Mouse (Mus musculus) lung, embryonic 14.5 days (tissue): ENCODE measurements at regions not wholly inside any gene's neighbourhood (a gene's known extent, or its start where the extent isn't known, plus 50 kb on each side); places are given as distances from the start of the nearest gene placed in this dataset.
A peak's percentile ranks its signal among the peaks of the same experiment; 100 is the strongest.
"Not testable (repeated sequence)": the region's sequence is repeated elsewhere in the genome, so short reads cannot be mapped to it uniquely, and the experiment has no call there.

Experiments
- ATAC-seq: fragments of 200-750 bp; cut with Nextera tagmentation; 2 replicates; pipeline ENCODE4 v1.8.0; 2017; ENCODE audit warnings: mild to moderate bottlenecking, moderate TSS enrichment, moderate library complexity; ENCODE audit not compliant: insufficient read depth
- DNase-seq: peaks from one replicate; pipeline ENCODE4 v3.0.0-alpha.2; 2015
- H3K27ac ChIP-seq: fragments of 300-500 bp; sonication (generic); 2 replicates; pipeline ENCODE4 v1.5.1; 2014; ENCODE audit warnings: low read depth, mild to moderate bottlenecking, moderate library complexity
- H3K27me3 ChIP-seq: fragments of 300-500 bp; sonication (generic); 2 replicates; pipeline ENCODE4 v1.6.1; 2014; ENCODE audit warnings: low read length, control low read depth; ENCODE audit not compliant: insufficient read depth
- H3K36me3 ChIP-seq: fragments of 300-500 bp; sonication (generic); 2 replicates; pipeline ENCODE4 v1.6.1; 2014; ENCODE audit warnings: control low read depth; ENCODE audit not compliant: insufficient read depth
- H3K4me1 ChIP-seq: fragments of 300-500 bp; sonication (generic); 2 replicates; pipeline ENCODE4 v1.6.1; 2014; ENCODE audit warnings: antibody characterized with exemption, control low read depth; ENCODE audit not compliant: insufficient read depth
- H3K4me2 ChIP-seq: fragments of 300-500 bp; sonication (generic); 2 replicates; pipeline ENCODE4 v1.6.1; 2014; ENCODE audit warnings: mild to moderate bottlenecking
- H3K4me3 ChIP-seq: fragments of 300-500 bp; sonication (generic); 2 replicates; pipeline ENCODE4 v1.5.1; 2014; ENCODE audit warnings: low read depth, low read length
- H3K9ac ChIP-seq: fragments of 300-500 bp; sonication (generic); 2 replicates; pipeline ENCODE4 v1.6.1; 2014
- H3K9me3 ChIP-seq: fragments of 300-500 bp; sonication (generic); 2 replicates; pipeline ENCODE4 v1.6.1; 2016; ENCODE audit warnings: low read depth, low read length, control low read depth
- CTCF ChIP-seq: IDR thresholded peaks from 2 replicates; pipeline ENCODE4 v1.5.1; 2016; ENCODE audit warnings: antibody characterized with exemption, low read depth
- WGBS: fragments of 180-500 bp; shearing (Covaris S2); extraction: QIAGEN DNeasy Blood & Tissue Kit; methylation state at CpG from one replicate; pipeline ENCODE4 v1.1.7; 2014; 5-methylcytosine and 5-hydroxymethylcytosine counted together

DNA sequence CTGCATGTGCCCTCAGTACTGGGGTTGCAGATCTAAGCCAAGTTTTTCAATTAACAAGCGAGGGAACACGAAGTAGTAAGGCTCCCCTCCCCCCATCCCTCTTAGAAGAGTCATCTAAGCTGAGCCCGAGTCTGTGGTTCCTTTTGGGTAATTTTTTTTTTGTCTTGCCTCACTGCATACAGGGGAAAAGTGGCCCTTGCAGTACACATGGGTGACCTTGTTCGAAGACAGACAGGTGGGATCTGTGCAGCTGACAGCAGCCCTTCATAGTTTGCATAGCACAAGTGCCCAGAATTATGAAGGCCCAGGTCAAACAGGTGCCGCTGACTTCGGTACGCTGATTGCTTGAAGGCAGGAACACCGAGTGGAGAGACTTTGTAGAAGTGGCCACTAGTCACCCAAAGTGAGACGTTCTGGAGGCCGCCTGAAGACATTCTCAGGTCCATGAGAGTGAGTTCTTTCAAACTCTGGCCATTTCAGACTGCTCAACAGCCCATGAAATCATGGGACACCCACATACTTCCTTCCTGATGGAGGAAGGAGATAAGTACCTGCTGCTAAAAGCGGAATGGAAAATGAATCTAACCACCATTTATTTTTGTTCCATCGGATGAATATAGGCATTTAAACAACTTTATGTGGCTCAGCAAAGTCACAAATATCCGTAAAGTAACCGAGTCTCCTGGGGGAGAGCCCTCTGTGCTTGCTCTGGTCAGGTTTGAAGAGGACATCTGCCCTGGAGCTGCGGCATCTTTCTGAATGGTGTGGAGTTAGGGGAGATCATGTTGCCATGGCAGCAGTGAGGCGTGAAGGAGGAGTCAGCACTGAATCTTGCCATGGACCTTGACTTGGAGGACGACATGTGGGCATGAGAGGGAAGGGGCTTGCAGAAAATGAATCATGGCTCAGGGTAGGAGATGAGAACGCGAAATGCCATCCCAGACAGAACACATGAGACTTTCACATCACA, 79.8 kb upstream of the Rpl34 start:
- H3K4me3 ChIP-seq, result no peak overlapping the region
- no peaks in the 10 kb centered on the region for H3K36me3 ChIP-seq
- no peaks in the 10 kb centered on the region for H3K27me3 ChIP-seq
- H3K4me1 ChIP-seq, result no peaks in the 10 kb centered on the region
- no peak overlapping the region for H3K9ac ChIP-seq
- WGBS, result 58% methylated on average over 19 of the region's 19 CpGs
- H3K27ac ChIP-seq, result no peak overlapping the region
- ATAC-seq, result no peak
- H3K4me2 ChIP-seq, result no peak overlapping the region
- no peak for TF ChIP-seq CTCF
- H3K9me3 ChIP-seq, result no peaks in the 10 kb centered on the region
- no peak for DNase-seq

DNA sequence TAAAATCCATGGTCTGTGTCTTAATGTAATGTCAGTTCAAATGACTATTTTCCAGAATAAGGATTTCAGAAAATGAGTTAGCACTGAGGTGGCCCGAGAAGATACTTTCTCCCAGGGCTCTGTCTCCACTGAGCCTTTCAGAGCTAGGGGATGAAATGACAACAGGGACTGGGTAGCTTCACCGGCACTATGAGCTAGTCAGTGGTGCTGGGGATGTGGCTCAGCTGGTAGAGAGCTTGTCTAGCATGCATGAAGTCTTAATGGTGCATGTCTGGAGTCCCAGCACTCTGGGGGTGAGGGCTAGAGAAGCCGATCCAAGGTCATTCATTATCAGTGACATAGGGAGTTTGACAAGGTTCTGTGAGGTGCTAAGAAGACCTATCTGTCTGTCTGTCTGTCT, 75.1 kb upstream of the Rpl34 start:
- peak; percentile 60 for ATAC-seq
- no peak for TF ChIP-seq CTCF
- no peaks in the 10 kb centered on the region for H3K36me3 ChIP-seq
- no peaks in the 10 kb centered on the region for H3K9me3 ChIP-seq
- no peak overlapping the region for H3K4me3 ChIP-seq
- H3K4me2 ChIP-seq, result no peak overlapping the region
- no peak overlapping the region for H3K9ac ChIP-seq
- peak; percentile 63 for DNase-seq
- no peaks in the 10 kb centered on the region for H3K27me3 ChIP-seq
- H3K4me1 ChIP-seq, result peaks cover 12% of the 10 kb centered on the region
- 51% methylated on average over 3 of the region's 3 CpGs for WGBS
- H3K27ac ChIP-seq, result no peak overlapping the region

DNA sequence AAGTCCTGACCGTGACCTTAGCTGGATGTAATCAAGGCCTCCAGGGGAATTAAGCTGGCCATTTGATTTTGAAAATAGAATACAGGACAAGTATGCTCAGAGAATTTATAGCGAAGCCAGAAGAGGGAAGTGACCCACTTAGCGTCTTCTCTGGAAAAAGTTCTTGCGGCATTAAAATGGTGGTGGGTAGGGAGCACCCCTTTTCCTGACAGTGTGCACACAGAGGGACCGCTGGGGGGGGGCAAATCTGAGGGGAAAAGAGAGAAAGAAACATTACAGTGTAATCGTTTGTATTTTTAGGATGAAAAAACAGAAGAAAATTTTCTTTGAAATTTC, 74.1 kb upstream of the Rpl34 start:
- Histone ChIP-seq H3K27me3 (no peaks in the 10 kb centered on the region), H3K4me1 (peaks cover 12% of the 10 kb centered on the region), H3K36me3 (no peaks in the 10 kb centered on the region), H3K4me2 (peak overlapping the region; percentile 23; the same call in 1 of the 2 replicates), H3K9me3 (no peaks in the 10 kb centered on the region), H3K9ac (no peak overlapping the region), H3K27ac (peak overlapping the region; percentile 30; the same call in 1 of the 2 replicates), H3K4me3 (no peak overlapping the region)
- TF ChIP-seq CTCF, result no peak
- ATAC-seq, result no peak
- WGBS, result 68% methylated on average over 6 of the region's 6 CpGs
- no peak for DNase-seq

DNA sequence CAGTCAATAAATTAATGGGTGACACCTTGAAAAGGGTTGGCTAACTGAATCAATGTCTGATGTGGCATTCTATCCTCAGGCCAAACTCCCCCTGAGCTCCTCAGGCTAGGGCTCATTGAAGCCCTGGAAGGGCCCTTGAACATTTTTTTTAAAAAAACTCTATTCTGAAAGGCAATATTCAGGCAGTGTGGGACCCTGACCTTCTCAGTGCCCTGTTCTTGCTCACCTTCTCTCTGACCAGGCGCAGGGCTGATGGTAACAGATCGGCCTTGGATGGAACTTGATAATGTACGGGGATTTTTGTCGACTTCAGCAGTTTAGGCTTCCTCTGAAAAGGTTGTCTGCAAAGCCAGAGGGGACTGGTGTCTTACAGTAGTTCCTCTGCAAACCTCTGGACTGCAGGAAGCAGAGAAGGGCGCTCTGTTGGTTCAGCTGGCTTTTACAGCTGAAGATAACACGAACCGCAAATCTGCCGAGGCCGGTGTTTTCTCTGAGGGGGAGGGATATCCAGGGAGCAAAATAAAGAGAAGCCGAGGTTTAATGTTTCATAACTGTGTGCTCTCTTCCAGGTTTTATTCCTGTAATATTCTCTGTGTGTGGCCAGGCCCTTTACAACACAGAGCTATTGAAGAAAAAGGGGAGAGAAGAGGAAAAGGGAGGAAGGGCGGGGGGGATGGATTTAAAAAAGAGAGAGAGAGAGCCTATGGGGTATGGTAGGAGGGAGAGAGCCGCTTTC, 73.6 kb upstream of the Rpl34 start:
- H3K4me2 ChIP-seq, result peak overlapping the region; percentile 23; the same call in 1 of the 2 replicates
- H3K27ac ChIP-seq, result peak overlapping the region; percentile 30; the same call in 1 of the 2 replicates
- no peaks in the 10 kb centered on the region for H3K9me3 ChIP-seq
- DNase-seq, result peak; percentile 55
- H3K9ac ChIP-seq, result no peak overlapping the region
- ATAC-seq, result peak; percentile 60
- no peaks in the 10 kb centered on the region for H3K27me3 ChIP-seq
- peaks cover 12% of the 10 kb centered on the region for H3K4me1 ChIP-seq
- 24% methylated on average over 12 of the region's 12 CpGs for WGBS
- H3K4me3 ChIP-seq, result no peak overlapping the region
- no peaks in the 10 kb centered on the region for H3K36me3 ChIP-seq
- TF ChIP-seq CTCF, result no peak

DNA sequence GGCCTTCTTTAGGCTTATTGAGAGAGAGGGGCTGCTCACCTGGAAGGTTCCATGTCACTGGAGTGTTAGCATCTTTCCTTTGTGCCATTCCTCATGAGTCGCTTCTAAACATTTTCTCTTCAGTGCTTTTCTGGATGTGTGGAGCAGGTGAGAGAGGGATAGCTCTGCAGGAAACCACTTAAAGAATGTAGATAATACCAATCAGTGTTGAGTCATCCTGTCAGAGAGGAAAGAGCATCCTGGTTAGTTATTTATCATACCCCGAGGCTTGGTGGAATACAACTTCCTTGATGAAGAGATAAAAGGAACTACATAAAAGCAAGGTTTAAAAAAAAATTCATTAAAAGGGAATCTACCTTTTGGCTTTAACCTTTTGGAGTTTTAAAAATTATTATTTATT, 69.8 kb upstream of the Rpl34 start:
- Histone ChIP-seq H3K36me3 (no peaks in the 10 kb centered on the region), H3K27ac (no peak overlapping the region), H3K4me3 (no peak overlapping the region), H3K4me2 (no peak overlapping the region), H3K4me1 (peaks cover 12% of the 10 kb centered on the region), H3K9ac (no peak overlapping the region), H3K27me3 (no peaks in the 10 kb centered on the region), H3K9me3 (no peaks in the 10 kb centered on the region)
- no peak for DNase-seq
- ATAC-seq, result no peak
- TF ChIP-seq CTCF, result no peak
- 67% methylated on average over 2 of the region's 2 CpGs for WGBS

DNA sequence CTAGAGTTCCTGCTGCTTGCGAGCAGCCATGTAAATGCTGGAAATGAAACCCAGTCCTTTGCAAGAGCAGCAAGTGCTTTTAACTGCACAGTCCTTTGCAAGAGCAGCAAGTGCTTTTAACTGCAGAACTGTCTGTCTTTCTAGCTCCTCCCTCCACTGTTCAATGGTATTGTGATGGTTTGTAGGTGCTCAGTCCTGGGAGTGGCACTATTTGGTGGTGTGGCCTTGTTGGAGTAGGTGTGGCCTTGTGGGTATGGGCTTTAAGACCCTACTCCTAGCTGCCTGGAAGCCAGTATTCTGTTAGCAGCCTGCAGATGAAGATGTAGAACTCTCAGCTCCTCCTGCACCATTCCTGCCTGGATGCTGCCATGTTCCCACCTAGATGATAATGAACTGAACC, 67.8 kb upstream of the Rpl34 start:
- 84% methylated on average over 1 of the region's 1 CpGs for WGBS

DNA sequence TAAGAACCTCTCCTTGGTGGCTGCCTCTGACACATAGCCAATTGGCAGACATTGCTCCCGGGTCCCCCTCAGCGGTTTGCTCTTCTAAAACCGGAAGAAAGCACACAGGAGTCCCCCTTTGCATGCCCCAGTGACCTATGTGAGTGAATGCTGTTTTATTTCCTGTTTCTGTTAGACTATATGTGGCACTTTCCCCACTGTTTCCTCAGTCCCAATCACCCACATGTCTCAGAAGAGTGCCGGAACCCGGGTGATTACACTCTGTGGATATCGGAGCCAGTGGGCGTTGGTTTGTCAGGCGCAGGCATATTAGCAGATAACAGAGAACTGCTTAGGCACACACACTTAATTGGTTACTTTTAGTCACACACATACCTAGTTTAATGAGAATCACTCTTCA, 66.3 kb upstream of the Rpl34 start:
- TF ChIP-seq CTCF, result no peak
- no peak overlapping the region for H3K27ac ChIP-seq
- ATAC-seq, result no peak
- H3K27me3 ChIP-seq, result no peaks in the 10 kb centered on the region
- WGBS, result 66% methylated on average over 8 of the region's 8 CpGs
- no peak overlapping the region for H3K4me2 ChIP-seq
- no peaks in the 10 kb centered on the region for H3K36me3 ChIP-seq
- no peak overlapping the region for H3K9ac ChIP-seq
- H3K4me1 ChIP-seq, result no peaks in the 10 kb centered on the region
- no peak overlapping the region for H3K4me3 ChIP-seq
- H3K9me3 ChIP-seq, result no peaks in the 10 kb centered on the region
- no peak for DNase-seq

More for the DNA sequence above, 67.8 kb upstream of the Rpl34 start:
- H3K4me1 ChIP-seq, H3K4me3 ChIP-seq, H3K27me3 ChIP-seq, H3K9me3 ChIP-seq, ATAC-seq, H3K27ac ChIP-seq, H3K9ac ChIP-seq, DNase-seq, H3K36me3 ChIP-seq, H3K4me2 ChIP-seq: not testable (repeated sequence)
